Mouse (Mus musculus): ENCODE measurements around the gene Lzts2.

The Lzts2 gene

DNA sequence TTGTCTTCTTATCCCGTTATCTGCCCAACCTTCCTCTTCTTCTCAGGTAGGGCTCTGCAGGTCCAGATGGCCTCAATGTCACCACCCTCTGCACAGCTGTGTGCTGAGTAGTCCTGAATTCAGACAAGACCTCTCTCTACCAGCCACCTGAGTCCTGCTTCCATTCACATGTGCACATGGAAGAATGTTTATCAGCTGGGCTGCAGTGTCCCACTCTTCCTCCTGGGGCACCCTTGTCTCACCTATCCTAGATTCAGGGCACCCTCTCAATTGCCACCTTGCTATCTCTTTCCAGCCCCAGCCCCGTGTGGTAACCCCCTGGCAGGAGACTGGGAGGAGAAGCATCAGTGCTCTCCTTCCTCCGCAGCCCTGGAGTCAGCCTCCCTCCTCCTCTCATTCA, 11.9 kb upstream of the Lzts2 start:
- no peak for DNase-seq (ENCODE audit: extremely low read depth, low read depth, low spot score)

DNA sequence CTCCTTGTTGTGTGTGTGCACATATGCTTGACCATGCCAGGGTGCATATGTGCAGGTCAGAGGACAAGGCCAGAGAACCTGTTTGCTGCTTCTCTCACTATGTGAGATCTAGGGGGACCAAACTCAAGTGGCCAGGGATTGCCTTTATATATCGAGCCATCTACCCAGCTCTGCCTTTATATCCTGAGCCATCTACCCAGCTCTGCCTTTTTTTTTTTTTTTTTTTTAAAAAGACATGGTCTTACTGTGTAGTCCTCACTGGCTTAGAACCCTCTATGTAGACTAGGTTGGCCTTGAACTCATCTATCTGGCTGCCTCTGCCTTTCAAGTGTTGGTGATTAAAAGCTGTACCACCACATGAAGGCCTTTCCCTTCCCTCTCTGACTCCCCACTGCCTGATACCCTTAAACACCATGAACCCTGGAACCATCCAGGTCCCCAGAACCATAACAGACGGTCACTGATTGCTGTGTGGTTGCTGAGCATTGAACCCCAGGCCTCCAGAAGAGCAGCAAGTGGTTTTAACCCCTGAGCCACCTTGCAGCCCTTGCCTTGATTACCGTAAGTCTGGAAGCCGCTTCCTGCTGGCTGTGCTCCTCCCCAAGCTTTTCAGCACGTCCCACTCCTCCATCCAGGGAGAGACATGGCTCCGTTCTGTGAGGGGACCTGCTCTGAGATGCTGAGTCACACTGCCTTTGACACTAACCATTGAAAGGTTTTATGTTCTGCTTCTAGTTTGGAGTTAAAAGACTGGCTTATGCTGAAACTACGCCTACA, 10.3 kb upstream of the Lzts2 start:
- no peak for DNase-seq (ENCODE audit: extremely low read depth, low read depth, low spot score)

DNA sequence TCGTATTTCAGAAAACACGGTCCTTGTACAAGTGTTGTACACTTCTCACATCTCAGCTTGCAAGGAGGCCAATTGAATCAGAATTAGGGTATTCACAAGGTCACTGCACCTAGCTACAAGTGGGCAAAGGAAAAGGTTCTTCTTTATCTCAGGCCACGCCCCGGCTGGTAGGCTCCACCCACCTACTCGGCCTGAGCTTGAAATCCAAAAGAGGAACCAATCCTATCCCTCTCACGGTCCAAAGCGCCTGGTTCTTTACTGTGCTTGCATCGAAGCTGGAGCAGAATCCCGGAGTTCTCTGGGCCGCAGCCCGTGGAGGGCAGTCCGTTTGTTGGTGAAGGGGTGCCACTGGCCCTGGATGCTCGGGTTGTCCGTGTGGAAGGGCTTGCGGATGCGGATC, 8.8 kb upstream of the Lzts2 start, which contains the start of gene Twnk:
Gene Twnk (plus strand): TSS at position 220 of the 400 bp plus-strand sequence.
- no peak for DNase-seq (ENCODE audit: extremely low read depth, low read depth, low spot score)

DNA sequence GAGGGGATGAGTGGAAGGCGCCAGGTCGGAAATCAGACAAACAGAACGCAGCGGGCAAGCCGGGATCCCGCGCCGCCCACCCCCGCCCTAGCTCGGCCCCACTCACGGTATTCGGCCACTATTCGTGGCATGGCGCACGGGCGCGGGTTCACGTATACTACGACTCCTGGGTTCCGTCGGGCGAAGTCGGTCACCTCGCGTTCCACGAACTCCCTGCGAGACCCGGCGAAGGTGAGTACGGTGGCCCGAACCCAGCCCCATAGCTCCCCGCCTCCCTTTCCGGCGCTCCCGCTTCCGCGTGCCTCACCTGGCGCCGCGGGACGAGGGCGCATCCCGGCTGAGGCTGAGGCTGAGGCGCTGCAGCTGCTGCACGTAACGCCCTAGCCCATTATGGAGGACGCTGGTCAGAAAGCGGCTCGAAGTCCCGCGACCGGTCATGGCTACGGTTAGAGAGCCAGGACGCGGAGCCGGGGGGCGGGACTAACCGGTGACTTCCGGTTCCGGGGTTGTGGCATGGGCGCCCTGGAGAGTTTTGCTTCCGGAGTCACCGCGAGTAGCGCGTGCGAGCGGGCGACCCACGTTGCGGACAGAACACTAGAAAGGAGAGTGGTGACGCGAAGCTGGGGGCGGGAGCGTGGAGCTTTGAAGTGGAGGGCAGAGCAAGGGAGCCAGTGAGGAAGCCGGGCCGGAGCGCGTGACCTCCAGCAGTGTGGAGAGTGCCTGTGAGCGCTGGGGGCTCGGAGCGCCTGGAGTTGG, 8.1 kb upstream of the Lzts2 start, which contains the start of gene Mrpl43:
Gene Mrpl43 (minus strand): TSS at position 486 of the 756 bp plus-strand sequence.
- DNase-seq (ENCODE audit: extremely low read depth, low read depth, low spot score): no peak

DNA sequence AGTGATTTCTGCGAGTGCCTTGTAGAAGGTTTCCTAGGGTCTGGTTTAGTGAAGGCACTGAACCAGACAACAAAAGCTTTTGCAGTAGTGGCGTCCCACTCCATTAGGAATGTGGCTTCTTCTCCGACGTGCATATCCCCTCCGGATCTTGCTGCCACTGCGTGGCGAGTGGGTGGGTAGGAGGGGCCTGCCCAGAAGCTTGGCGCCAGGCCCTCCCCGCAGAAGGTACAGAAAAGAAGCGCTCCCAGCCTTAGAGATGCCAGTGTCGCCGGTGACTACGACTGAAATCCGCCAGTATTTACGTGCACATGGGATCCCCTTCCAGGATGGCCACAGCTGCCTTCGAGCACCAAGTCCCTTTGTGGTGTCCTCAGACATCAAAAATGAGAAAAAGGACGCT, 7.2 kb upstream of the Lzts2 start:
- DNase-seq (ENCODE audit: extremely low read depth, low read depth, low spot score): no peak

DNA sequence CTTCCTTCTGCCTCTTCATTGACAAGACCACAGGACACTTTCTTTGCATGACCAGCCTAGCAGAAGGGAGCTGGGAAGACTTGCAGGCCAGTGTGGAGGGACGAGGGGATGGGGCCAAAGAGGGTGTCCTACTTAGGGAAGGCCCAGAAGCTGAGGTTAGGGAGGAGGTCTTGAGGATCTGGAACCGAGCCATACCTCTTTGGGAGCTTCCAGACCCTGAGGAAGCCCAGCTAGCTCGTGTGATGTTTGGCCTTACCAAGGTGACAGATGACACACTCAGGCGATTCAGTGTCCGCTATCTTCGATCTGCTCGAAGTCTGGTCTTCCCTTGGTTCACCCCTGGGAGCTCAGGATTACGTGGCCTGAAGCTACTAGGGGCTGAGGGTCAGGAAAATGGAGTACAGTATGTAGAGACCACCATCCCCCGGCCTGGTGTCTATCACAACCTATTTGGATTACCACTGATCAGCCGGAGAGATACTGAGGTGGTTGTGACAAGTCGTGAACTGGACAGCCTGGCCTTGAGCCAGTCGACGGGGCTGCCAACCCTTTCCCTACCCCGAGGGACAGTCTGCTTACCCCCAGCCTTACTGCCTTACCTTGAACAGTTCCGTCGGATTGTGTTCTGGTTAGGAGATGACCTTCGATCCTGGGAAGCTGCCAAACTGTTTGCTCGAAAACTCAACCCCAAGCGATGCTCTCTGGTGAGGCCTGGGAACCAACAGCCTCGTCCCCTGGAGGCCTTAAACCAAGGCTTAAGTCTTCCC, 6.6 kb upstream of the Lzts2 start:
- DNase-seq (ENCODE audit: extremely low read depth, low read depth, low spot score): no peak

DNA sequence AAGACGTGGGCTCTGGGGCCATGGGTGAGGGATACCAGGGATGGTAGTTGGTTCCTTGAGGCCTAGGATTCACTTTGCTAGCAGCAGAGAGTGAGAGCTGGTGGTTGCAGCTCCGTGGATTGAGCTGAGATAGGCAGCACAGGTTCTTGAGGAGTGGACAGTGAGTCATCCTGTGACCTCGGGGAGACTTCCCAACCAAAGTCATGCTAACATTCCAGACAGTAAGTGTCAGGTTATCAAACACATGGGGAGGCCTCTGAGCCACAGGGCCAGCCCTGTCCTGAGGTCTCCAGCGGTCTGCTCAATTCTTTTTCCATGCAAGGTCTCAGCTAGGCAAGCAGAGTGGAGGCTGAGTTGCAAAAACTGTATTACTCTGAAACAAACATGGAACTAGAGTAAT, 3.6 kb upstream of the Lzts2 start:
- DNase-seq (ENCODE audit: extremely low read depth, low read depth, low spot score): no peak

DNA sequence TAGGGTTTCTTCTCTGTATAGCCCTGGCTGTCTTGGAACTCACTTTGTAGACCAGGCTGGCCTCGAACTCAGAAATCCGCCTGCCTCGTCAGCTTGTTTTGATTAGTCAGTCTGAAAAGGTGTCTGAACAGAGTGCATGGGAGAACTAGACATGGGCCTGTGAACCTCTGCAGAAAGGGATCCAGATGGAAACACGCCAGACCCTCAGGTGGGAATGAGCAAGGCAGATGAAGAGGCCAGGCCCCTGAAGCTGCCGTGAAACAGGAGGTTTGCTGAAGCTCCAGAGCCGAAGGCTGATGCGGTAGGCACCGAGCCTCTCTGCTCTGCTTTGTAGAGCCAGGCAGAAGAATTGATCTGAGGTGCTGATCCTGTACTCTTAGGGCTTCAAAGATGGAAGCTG, 2.0 kb upstream of the Lzts2 start:
- no peak for DNase-seq (ENCODE audit: extremely low read depth, low read depth, low spot score)

DNA sequence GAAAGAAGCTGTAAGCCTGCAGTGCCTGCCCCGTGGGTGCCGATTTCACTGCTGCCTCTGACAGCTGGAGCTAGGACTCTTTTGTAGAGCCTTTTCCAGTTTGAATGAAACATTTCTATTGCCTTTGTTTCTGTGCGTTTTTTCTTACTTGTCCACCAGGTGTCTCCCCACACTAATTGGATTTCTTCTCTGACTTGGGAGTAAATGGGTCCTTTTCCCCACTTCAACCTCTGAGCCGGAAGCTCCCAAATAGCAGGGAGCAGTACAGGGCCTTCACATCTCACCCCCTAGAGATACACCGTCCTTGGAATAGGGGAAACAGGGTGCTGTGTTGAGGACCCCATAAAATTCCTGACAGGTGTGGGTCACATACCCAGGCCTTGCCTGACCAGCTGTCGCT, 1.6 kb upstream of the Lzts2 start:
- no peak for DNase-seq (ENCODE audit: extremely low read depth, low read depth, low spot score)

DNA sequence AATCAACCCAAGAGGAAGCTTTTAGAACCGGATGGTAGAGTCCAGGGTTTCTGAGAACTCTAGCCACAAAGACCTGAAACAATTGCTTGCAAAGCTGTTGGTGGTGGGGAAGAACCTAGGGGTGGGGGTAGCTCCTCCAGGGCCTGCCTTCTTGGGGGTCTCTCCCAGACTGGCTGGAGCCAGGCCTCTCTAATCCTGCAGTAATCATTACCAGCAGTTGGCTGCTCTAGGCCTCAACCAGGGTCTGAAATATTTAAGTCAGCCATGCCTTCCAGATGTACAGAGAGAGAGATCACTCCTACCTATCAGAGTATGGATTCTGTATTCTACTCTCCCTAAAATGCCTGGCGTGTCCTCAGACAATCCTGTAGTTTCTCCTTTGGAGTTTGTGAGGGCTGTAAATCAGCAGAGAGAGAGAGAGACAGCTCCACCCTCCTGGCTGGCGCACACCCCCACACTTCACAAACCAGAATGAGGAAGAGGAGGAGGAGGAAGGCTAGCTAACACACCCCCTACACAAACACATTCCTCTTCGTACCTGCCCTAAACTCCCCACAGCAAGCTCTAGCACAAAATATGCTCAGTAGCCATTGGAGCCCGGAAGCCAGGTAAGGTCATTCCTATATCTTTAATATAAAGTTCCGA, 511 bp upstream of the Lzts2 start:
- DNase-seq (ENCODE audit: extremely low read depth, low read depth, low spot score): no peak

DNA sequence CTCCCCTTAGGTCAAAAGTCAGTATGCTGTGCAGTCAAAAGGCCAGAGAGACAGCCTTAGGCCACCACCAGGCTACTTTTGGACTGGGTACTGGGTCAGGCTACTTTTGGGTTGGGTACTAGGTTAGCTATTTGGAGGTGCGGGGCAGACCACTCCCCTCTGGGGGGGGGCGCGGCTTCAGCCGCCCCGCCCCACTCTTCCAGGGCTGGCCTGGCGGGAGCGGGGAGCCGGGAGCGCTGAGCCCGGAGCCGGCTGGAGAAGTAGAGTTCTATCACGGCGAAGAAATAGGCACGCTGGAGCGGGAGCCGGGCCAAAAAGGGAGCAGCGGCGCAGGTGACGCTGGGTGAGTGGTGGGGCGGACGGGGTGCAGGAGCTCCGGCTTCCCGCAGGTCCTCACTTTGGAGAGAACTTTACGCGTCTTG, 778 bp downstream of the Lzts2 start:
- DNase-seq (ENCODE audit: extremely low read depth, low read depth, low spot score): no peak

DNA sequence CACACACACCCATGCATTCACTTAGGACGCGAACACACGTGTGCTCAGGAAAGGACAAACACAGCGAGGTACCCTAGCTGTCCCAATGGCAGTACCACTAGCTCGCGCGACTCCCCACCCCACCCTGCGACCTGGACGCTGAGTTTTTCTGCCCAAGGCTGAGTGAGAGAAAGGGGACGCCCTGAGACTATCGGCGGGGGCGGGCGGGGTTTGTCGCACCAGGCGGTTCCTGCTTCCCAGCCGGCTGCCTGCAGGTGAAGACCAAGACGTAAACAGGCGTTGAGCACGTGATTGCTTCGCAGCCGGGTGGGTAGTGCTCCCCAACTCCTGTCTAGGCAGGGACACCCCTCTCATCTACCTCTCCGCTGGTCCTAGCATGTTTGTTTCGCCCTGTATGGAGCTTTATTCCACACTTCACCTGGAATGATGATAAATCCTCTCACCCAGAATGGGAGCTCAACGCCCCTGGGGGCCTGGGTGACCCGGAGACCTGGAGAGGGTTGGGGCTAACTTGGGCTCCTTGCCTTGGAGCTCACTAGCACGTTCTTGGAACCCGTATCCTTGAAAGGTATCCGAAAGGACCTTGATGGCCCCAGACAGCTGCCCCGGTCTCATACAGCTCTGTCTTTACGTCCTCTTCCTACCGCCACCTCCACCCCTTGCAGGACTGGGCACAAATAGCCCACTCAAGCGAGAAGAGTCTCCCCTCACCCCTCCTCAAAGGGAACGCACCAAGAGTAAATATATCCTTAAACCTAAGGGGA, 1.5 kb downstream of the Lzts2 start:
- no peak for DNase-seq (ENCODE audit: extremely low read depth, low read depth, low spot score)

DNA sequence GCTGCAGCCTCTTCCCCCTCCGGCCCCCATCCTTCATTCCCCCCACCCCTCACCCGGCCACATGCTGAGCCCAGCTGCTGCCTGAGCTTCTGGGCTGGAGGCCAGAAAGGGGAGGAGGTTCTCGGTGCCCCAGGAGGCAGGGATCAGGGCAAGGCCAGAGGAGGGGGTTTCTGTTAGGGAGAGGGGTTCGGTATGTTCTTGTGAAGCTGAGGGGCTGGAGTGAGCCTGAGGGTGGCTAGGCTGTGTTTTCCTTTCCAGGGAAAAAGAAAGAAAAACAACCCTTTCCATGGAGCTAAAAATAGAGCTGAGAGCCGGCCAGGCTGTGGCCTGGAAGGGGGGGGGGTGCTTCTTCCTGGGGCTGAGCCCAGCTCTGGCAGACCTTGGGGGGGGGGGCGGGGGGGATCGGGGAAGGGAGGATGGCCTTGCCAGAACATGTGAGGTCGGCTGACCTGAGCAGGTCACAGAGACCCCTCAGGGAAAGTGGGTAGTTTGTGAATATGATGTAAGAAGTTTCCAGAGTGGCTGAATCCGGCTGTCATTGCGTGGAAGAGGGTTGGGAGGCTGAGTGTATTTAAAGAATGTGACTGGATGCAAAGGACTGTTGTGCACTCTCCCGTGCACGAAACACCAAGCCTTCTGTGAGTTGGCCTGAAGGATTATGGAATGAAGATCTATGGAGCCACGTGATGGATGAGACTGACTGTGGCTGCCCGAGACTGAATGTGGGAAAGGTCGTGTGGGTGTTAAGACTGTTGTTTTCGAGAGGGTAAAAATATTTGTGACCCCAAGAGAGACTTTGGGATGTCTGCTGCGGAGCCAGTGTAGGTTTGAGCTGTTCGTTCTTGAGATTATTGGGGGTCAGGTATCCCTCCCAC, 2.4 kb downstream of the Lzts2 start:
- no peak for DNase-seq (ENCODE audit: extremely low read depth, low read depth, low spot score)

DNA sequence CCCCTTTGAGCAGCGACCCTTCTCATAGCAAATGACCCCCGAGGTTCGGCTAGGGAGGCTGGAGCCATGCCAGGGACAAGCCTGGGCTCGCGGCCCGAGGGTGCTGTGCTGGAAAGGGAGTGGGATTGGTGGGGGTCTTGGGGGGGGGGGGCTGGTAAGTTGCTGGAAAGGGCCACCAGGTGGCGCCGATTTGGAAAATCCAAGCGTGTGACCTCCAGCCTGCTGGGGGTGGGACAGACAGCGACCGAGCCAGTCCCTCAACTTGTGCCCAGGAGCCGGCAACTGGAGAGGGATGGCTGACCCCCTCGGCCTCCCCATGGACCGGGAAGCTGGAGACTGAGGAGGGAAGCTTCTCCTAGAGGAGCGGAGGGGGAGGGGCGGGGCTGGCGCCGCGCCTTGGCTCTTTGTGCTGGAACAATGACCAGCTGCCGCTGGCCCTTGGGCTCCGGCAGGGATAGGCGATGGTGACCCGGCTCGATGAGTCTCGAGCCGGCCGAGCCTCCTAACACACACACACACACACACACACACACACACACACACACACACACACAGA, 3.1 kb downstream of the Lzts2 start:
- DNase-seq (ENCODE audit: extremely low read depth, low read depth, low spot score): no peak

DNA sequence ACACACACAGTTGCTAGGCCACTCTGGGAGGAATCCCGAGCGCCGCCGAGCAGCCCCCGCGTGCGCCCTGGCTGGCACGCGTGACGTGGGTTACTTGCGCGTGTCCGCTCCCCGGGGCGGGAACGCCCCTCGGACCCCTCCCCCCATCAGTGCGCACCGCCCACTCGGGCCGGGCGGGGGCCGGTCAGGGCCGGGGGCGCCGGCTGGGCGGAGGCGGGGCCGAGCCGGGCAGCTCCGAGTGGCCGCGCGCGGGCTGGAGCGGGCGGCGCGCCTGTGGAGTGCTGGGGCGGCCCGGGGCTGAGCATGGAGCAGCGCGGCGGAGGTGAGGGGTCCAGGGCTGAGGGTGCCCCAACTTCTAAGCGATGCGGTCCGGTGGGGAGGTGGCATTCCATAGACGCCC, 3.7 kb downstream of the Lzts2 start:
- no peak for DNase-seq (ENCODE audit: extremely low read depth, low read depth, low spot score)

DNA sequence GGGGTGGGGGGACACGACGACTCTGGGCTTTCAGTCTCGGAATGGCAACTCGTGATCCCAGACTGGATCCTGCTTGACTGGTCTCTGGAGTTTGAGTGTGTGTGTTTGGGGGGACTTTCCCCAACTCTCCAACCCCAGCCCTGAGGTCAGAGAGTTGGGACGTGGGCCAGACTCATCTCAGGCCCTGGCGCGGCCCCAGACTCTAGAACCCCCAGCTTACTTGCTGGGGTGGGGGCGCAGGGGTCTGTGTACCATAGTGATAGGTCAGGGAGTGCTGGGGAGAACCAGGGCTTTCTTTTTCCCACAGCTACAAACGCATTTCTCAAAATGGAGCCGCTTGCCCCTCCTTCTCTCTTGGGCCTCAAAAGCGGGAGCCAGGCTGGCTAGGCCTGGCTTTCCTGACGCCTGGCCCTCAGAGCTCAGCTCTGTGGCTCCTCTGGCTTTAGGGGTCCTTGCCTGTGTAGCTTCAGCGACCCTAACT, 4.2 kb downstream of the Lzts2 start:
- no peak for DNase-seq (ENCODE audit: extremely low read depth, low read depth, low spot score)

DNA sequence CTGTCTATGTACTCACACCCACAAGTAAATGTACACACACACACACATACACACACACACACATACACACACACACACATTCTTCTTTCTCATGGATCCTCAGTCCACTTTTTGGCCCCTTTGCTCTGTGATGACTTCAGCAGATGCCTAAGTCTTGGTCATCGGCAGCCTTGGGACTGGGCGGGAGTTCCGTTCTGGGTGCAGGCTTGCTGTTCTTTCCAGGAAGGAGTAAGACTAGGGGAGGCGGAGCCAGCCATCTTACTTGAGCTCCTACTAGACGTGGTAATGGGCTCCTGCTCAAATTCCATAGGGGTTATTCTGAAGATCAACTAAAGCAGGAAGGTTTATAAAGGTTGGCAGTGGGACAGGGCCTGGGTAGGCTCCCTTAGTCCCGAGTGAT, 6.1 kb downstream of the Lzts2 start:
- no peak for DNase-seq (ENCODE audit: extremely low read depth, low read depth, low spot score)

DNA sequence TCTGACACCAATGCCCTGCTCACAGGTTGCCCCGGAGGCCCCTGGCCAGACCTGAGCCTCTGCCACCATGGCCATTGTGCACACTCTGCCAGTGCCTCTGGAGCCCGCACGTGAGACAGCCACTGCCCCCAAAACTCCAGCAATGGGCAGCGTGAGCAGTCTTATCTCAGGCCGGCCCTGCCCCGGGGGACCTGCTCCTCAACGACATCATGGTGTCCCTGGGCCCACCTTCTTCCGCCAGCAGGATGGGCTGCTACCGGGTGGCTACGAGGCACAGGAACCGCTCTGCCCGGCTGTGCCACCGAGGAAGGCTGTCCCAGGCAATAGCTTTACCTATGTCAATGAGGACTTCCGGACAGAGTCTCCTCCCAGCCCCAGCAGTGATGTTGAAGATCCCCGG, 7.1 kb downstream of the Lzts2 start:
- DNase-seq (ENCODE audit: extremely low read depth, low read depth, low spot score): no peak

DNA sequence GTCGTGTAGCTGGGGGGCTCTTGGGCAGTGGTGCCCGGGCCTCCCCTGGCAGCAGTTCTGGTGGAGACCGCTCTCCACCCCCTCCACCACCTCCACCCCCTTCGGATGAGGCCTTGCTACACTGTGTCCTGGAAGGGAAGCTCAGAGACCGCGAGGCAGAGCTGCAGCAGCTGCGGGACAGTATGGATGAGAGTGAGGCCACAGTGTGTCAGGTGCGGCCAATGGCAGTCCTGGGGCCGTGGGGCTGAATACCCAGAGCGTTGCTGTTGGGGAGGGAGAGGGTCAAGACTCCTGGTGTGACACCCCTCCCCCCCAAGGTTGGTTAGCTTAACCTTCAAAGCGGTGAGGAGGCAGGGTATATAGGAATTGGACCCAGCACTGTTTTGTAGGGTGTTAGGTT, 9.8 kb downstream of the Lzts2 start:
- DNase-seq (ENCODE audit: extremely low read depth, low read depth, low spot score): no peak
